Mouse (Mus musculus) kidney, embryonic 15.5 days (tissue): ENCODE data around the gene Gclc. TPM values are rescaled to one million over a fixed set of nuclear protein-coding genes. Genes with fewer than 3 reads are reported as not detected.
A peak's percentile ranks its signal among the peaks of the same experiment; 100 is the strongest.

ENCODE experiments used
- ATAC-seq: fragments of 200-750 bp; cut with Nextera tagmentation; replicated peaks from 2 replicates; pipeline ENCODE4 v1.8.0; 2017; ENCODE audit warnings: moderate TSS enrichment; ENCODE audit not compliant: low FRiP score
- H3K27ac ChIP-seq: fragments of 300-500 bp; sonication (generic); 2 replicates; pipeline ENCODE4 v1.5.1; 2015; ENCODE audit warnings: mild to moderate bottlenecking, inconsistent platforms
- H3K27me3 ChIP-seq: fragments of 300-500 bp; sonication (generic); 2 replicates; pipeline ENCODE4 v1.6.1; 2015; ENCODE audit warnings: inconsistent platforms
- H3K36me3 ChIP-seq: fragments of 300-500 bp; sonication (generic); 2 replicates; pipeline ENCODE4 v1.6.1; 2015; ENCODE audit warnings: inconsistent platforms
- H3K4me1 ChIP-seq: fragments of 300-500 bp; sonication (generic); 2 replicates; pipeline ENCODE4 v1.6.1; 2015; ENCODE audit warnings: inconsistent platforms
- H3K4me2 ChIP-seq: fragments of 300-500 bp; sonication (generic); 2 replicates; pipeline ENCODE4 v1.6.1; 2015; ENCODE audit warnings: moderate library complexity, mild to moderate bottlenecking, inconsistent platforms
- H3K4me3 ChIP-seq: fragments of 300-500 bp; sonication (generic); replicated peaks from 2 replicates; pipeline ENCODE4 v1.5.1; 2015; ENCODE audit warnings: mild to moderate bottlenecking, inconsistent platforms
- H3K9ac ChIP-seq: fragments of 300-500 bp; sonication (generic); 2 replicates; pipeline ENCODE4 v1.6.1; 2015; ENCODE audit warnings: mild to moderate bottlenecking, inconsistent platforms
- H3K9me3 ChIP-seq: fragments of 300-500 bp; sonication (generic); replicated peaks from 2 replicates; pipeline ENCODE4 v1.6.1; 2016; ENCODE audit warnings: inconsistent platforms
- WGBS: fragments of 180-500 bp; shearing (Covaris S2); methylation state at CpG from one replicate; pipeline ENCODE4 v1.1.7; 2015; ENCODE audit warnings: mixed read lengths; 5-methylcytosine and 5-hydroxymethylcytosine counted together
- polyA plus RNA-seq: library from polyadenylated mRNA; unstranded; fragments of >200 nt; fragmentation: Nextera tagmentation; extraction: Ambion mirVana; gene quantifications from 2 replicates; pipeline ENCODE4 v1.2.1, GENCODE M21; 2015

Gene Gclc
- polyA plus RNA-seq, 1 experiment from 2014 or later, result 24.2 TPM

GRCm38 (mm10) chr9:77750133-77751060, 3.9 kb upstream of the Gclc start:
- Histone ChIP-seq H3K9ac (peak overlapping the region; percentile 63), H3K36me3 (no peaks in the 10 kb centered on the region), H3K27ac (peak overlapping the region; percentile 98), H3K27me3 (no peaks in the 10 kb centered on the region), H3K4me1 (peaks cover 16% of the 10 kb centered on the region), H3K4me2 (peak overlapping the region; percentile 85), H3K9me3 (no peaks in the 10 kb centered on the region), H3K4me3 (peak overlapping the region; percentile 70)
- ATAC-seq, result peak; percentile 88
- WGBS, result under 1% methylated on average over 79 of the region's 79 CpGs

DNA sequence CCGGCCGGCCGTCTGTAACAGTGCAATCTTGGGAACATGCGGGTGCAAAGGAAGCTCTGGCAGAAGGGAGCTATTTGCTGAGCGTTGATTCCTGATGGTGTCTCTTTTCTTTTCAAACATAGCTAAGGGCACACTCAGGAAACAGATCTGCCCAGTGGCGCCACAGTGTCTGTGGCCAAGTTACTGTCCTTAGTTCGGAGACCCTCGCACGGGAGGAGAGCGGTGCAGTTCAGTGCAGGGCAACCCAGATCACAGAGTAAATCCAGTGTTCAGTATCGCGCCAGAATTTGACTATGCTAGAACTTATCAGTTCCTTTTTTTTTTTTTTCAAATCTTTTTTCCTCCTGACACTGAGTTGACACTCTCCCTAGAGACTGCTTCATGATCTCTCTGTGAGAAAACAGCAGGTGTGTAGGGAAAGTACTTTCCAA, 3.2 kb upstream of the Gclc start:
- H3K27me3 ChIP-seq, result no peaks in the 10 kb centered on the region
- peak overlapping the region; percentile 70 for H3K4me3 ChIP-seq
- peak overlapping the region; percentile 85 for H3K4me2 ChIP-seq
- no peaks in the 10 kb centered on the region for H3K36me3 ChIP-seq
- H3K9ac ChIP-seq, result peak overlapping the region; percentile 63
- 1% methylated on average over 12 of the region's 12 CpGs for WGBS
- peak; percentile 3; the same call in 1 of the 2 replicates for ATAC-seq
- H3K27ac ChIP-seq, result peak overlapping the region; percentile 98
- no peaks in the 10 kb centered on the region for H3K9me3 ChIP-seq
- H3K4me1 ChIP-seq, result peaks cover 23% of the 10 kb centered on the region

- peak overlapping the region; percentile 89 for H3K4me3 ChIP-seq
- H3K36me3 ChIP-seq, result no peaks in the 10 kb centered on the region
- ATAC-seq, result peak; percentile 81
- H3K9me3 ChIP-seq, result no peaks in the 10 kb centered on the region
- H3K27ac ChIP-seq, result peak overlapping the region; percentile 90
- peak overlapping the region; percentile 84 for H3K9ac ChIP-seq
- peaks cover 35% of the 10 kb centered on the region for H3K4me1 ChIP-seq
- peak overlapping the region; percentile 78 for H3K4me2 ChIP-seq
- under 1% methylated on average over 52 of the region's 57 CpGs for WGBS
- no peaks in the 10 kb centered on the region for H3K27me3 ChIP-seq
Measured at GRCm38 (mm10) chr9:77754728-77755402, 530 bp downstream of the Gclc start.

- 11% methylated on average over 9 of the region's 9 CpGs for WGBS
- Histone ChIP-seq H3K9me3 (no peaks in the 10 kb centered on the region), H3K36me3 (no peaks in the 10 kb centered on the region), H3K4me2 (peak overlapping the region; percentile 78), H3K27me3 (no peaks in the 10 kb centered on the region), H3K4me1 (peaks cover 31% of the 10 kb centered on the region), H3K9ac (peak overlapping the region; percentile 84), H3K4me3 (peak overlapping the region; percentile 89), H3K27ac (peak overlapping the region; percentile 90)
- ATAC-seq, result no peak
Measured at GRCm38 (mm10) chr9:77755403-77755784, 1.1 kb downstream of the Gclc start.

DNA sequence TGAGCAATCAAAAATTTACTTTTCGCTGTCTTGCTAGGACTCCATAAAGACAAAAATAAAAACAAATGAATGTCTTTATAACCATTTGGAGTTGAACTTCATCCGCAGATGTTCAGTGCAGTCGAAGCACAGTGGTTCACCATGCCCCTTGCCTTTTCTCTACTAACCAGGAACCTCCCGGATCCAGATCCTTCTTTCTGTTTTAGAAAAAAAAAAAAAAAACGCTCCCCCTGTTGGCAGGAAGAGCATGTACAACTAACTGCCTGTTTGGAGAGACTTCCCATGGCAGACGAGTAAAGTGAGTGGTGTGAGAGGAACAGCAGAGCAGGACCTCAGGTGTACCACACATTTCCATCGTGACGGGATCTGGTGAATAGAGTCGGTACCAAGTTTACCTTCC, 1.7 kb downstream of the Gclc start:
- Histone ChIP-seq H3K4me2 (peak overlapping the region; percentile 78), H3K4me3 (peak overlapping the region; percentile 89), H3K9ac (no peak overlapping the region), H3K36me3 (0 out of 2 replicates have a peak, but pooled peaks cover 1% of the 10 kb centered on the region), H3K27ac (no peak overlapping the region), H3K27me3 (no peaks in the 10 kb centered on the region), H3K9me3 (no peaks in the 10 kb centered on the region), H3K4me1 (peaks cover 30% of the 10 kb centered on the region)
- ATAC-seq, result no peak
- WGBS, result 31% methylated on average over 9 of the region's 9 CpGs

GRCm38 (mm10) chr9:77757331-77757730, 3.0 kb downstream of the Gclc start:
- ATAC-seq, result no peak
- Histone ChIP-seq H3K4me2 (no peak overlapping the region), H3K9me3 (no peaks in the 10 kb centered on the region), H3K27me3 (no peaks in the 10 kb centered on the region), H3K36me3 (0 out of 2 replicates have a peak, but pooled peaks cover 3% of the 10 kb centered on the region), H3K9ac (no peak overlapping the region), H3K27ac (no peak overlapping the region), H3K4me3 (no peak overlapping the region), H3K4me1 (peaks cover 23% of the 10 kb centered on the region)
- 87% methylated on average over 1 of the region's 1 CpGs for WGBS

GRCm38 (mm10) chr9:77758481-77758880, 4.1 kb downstream of the Gclc start:
- peaks cover 23% of the 10 kb centered on the region for H3K4me1 ChIP-seq
- no peaks in the 10 kb centered on the region for H3K9me3 ChIP-seq
- no peak overlapping the region for H3K27ac ChIP-seq
- WGBS, result 45% methylated on average over 8 of the region's 8 CpGs
- H3K4me2 ChIP-seq, result no peak overlapping the region
- H3K27me3 ChIP-seq, result no peaks in the 10 kb centered on the region
- peaks cover 7% of the 10 kb centered on the region for H3K36me3 ChIP-seq
- ATAC-seq, result no peak
- H3K4me3 ChIP-seq, result no peak overlapping the region
- H3K9ac ChIP-seq, result no peak overlapping the region

GRCm38 (mm10) chr9:77759111-77759510, 4.8 kb downstream of the Gclc start:
- H3K27me3 ChIP-seq, result no peaks in the 10 kb centered on the region
- peaks cover 23% of the 10 kb centered on the region for H3K4me1 ChIP-seq
- no peak overlapping the region for H3K4me2 ChIP-seq
- H3K9ac ChIP-seq, result no peak overlapping the region
- H3K36me3 ChIP-seq, result peaks cover 14% of the 10 kb centered on the region
- WGBS, result 66% methylated on average over 6 of the region's 6 CpGs
- H3K9me3 ChIP-seq, result no peaks in the 10 kb centered on the region
- no peak overlapping the region for H3K27ac ChIP-seq
- ATAC-seq, result no peak
- no peak overlapping the region for H3K4me3 ChIP-seq

DNA sequence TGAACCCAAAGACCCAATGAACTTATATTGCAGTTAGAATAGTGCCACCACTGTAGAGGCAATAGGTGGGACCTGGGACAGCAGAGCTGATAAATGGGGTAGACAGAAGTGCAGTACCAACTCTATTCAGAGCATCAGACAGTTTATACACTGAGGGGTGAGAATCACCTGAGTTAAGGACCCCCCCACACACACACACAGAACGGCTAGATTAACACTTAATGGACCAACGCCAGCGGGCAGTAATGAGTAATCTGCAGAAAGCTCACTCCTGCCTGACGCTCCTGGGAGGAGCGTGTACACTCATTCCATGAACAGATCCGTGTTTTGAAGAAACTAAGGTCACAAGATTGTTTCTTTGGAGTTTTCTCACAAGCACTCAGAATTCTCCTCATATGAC, 5.4 kb downstream of the Gclc start:
- H3K9ac ChIP-seq, result no peak overlapping the region
- H3K27me3 ChIP-seq, result no peaks in the 10 kb centered on the region
- H3K36me3 ChIP-seq, result peaks cover 19% of the 10 kb centered on the region
- no peak for ATAC-seq
- 60% methylated on average over 6 of the region's 6 CpGs for whole genome bisulfite sequencing
- no peak overlapping the region for H3K4me3 ChIP-seq
- H3K4me1 ChIP-seq, result peaks cover 23% of the 10 kb centered on the region
- H3K4me2 ChIP-seq, result no peak overlapping the region
- no peaks in the 10 kb centered on the region for H3K9me3 ChIP-seq
- H3K27ac ChIP-seq, result no peak overlapping the region

GRCm38 (mm10) chr9:77766218-77766617, 11.9 kb downstream of the Gclc start:
- Histone ChIP-seq H3K9me3 (no peaks in the 10 kb centered on the region), H3K4me1 (peaks cover under 1% of the 10 kb centered on the region; the same call in 1 of the 2 replicates), H3K27ac (no peak overlapping the region), H3K4me2 (no peak overlapping the region), H3K9ac (no peak overlapping the region), H3K36me3 (peaks cover 36% of the 10 kb centered on the region), H3K4me3 (no peak overlapping the region), H3K27me3 (no peaks in the 10 kb centered on the region)
- WGBS, result 82% methylated on average over 8 of the region's 8 CpGs
- no peak for ATAC-seq

DNA sequence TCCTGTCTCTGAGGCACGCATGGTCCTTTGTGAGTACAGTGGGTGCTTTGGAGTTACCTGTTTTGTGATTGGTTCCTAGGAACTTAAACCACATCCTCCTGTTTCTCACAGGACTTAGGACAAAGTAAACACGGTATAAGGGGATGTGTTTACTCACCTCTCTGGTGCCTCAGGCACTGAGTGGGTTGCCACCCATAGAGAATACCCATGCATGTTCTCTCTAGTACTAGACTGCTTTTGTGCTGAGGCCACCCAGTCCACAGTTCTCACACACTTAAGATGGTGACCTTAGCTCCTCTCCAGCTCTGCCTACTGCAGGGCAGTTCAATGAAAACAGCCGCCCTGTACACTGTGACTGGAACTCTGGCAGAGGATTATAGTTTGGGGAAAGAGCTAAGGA, 12.4 kb downstream of the Gclc start:
- ATAC-seq, result no peak
- 77% methylated on average over 3 of the region's 3 CpGs for WGBS
- no peak overlapping the region for H3K4me3 ChIP-seq
- no peak overlapping the region for H3K9ac ChIP-seq
- peaks cover 36% of the 10 kb centered on the region for H3K36me3 ChIP-seq
- H3K27ac ChIP-seq, result no peak overlapping the region
- no peaks in the 10 kb centered on the region for H3K9me3 ChIP-seq
- no peaks in the 10 kb centered on the region for H3K27me3 ChIP-seq
- peaks cover 6% of the 10 kb centered on the region; the same call in 1 of the 2 replicates for H3K4me1 ChIP-seq
- H3K4me2 ChIP-seq, result no peak overlapping the region

- Histone ChIP-seq H3K27ac (no peak overlapping the region), H3K27me3 (no peaks in the 10 kb centered on the region)
Measured at GRCm38 (mm10) chr9:77770909-77771308, 16.6 kb downstream of the Gclc start.

More at GRCm38 (mm10) chr9:77770909-77771308, 16.6 kb downstream of the Gclc start:
- H3K4me1 ChIP-seq, result peaks cover 11% of the 10 kb centered on the region; the same call in 1 of the 2 replicates
- H3K4me3 ChIP-seq, result no peak overlapping the region
- WGBS, result 74% methylated on average over 6 of the region's 6 CpGs
- peaks cover 19% of the 10 kb centered on the region for H3K36me3 ChIP-seq
- ATAC-seq, result no peak
- H3K9ac ChIP-seq, result no peak overlapping the region
- H3K4me2 ChIP-seq, result no peak overlapping the region
- no peaks in the 10 kb centered on the region for H3K9me3 ChIP-seq
